9 mouse cellular contexts compared by ENCODE assay signal in genomic region chr7:79728219-79728618, GRCm38 (mm10). TPM values are rescaled to one million over a fixed set of nuclear protein-coding genes. Genes with fewer than 3 reads are reported as not detected.
DNase-seq lines count a peak whose midpoint lies in the region; ATAC-seq and TF ChIP-seq lines count a peak whose summit lies in the region.
"Had no signal": no experiment of that assay in that cellular context is flagged by ENCODE, and none has a peak within 500 bp of the region (broad histone marks: within the 10 kb centered on the region; RNA-seq: fewer than 3 reads in every experiment).

No protein-coding gene starts in this region.

- no peak for TF ChIP-seq EP300 in heart, postnatal 0 days (IDR thresholded peaks at IDR 0.05; ENCODE audit: low read depth)
- no peak for TF ChIP-seq EP300 in lung, postnatal 0 days (IDR thresholded peaks at IDR 0.05)

- H3K36me3 ChIP-seq in heart, embryonic 12.5 days = no peaks in the 10 kb centered on the region
- no peaks in the 10 kb centered on the region for H3K36me3 ChIP-seq in embryonic facial prominence, embryonic 10.5 days (replicated peaks)
- H3K36me3 ChIP-seq in heart, postnatal 0 days (replicated peaks; ENCODE audit: control insufficient read depth, insufficient read depth, low read length) = no peaks in the 10 kb centered on the region
- H3K36me3 ChIP-seq in lung, postnatal 0 days (ENCODE audit: insufficient read depth, low read length) = no peaks in the 10 kb centered on the region

- H3K4me1 ChIP-seq in heart, embryonic 12.5 days (replicated peaks) = no peaks in the 10 kb centered on the region
- 0 out of 2 replicates have a peak, but pooled peaks cover 7% of the 10 kb centered on the region for H3K4me1 ChIP-seq in embryonic facial prominence, embryonic 10.5 days
- H3K4me1 ChIP-seq in heart, postnatal 0 days (ENCODE audit: control insufficient read depth, insufficient read depth) = no peaks in the 10 kb centered on the region
- no peaks in the 10 kb centered on the region for H3K4me1 ChIP-seq in lung, postnatal 0 days (ENCODE audit: insufficient read depth, low read depth, low read length)

- no peaks in the 10 kb centered on the region for H3K9me3 ChIP-seq in heart, embryonic 12.5 days (replicated peaks)
- no peaks in the 10 kb centered on the region for H3K9me3 ChIP-seq in embryonic facial prominence, embryonic 10.5 days
- no peaks in the 10 kb centered on the region for H3K9me3 ChIP-seq in heart, postnatal 0 days (replicated peaks; ENCODE audit: control insufficient read depth, low read length)
- H3K9me3 ChIP-seq in lung, postnatal 0 days (ENCODE audit: low read length) = no peaks in the 10 kb centered on the region

- 26% methylated on average over 6 of the region's 6 CpGs for WGBS in heart, embryonic 12.5 days
- 25% methylated on average over 6 of the region's 6 CpGs for WGBS in embryonic facial prominence, embryonic 10.5 days
- 23% methylated on average over 6 of the region's 6 CpGs for WGBS in heart, postnatal 0 days
- 21% methylated on average over 6 of the region's 6 CpGs for WGBS in lung, postnatal 0 days

- peak; percentile 94 for DNase-seq in heart, adult 11 months
- peak; percentile 87 for DNase-seq in R1 (ENCODE audit: low read depth, low spot score)
- DNase-seq in embryonic facial prominence, embryonic 10.5 days (ENCODE audit: low spot score) = peak; percentile 77
- DNase-seq in heart, postnatal 0 days (ENCODE audit: low spot score) = peak; percentile 43
- DNase-seq in kidney, postnatal 36 days = peak; percentile 63 to 83
- DNase-seq in lung, postnatal 0 days (ENCODE audit: low spot score) = peak; percentile 50
- DNase-seq in spleen, adult 12 weeks (ENCODE audit: low spot score) = peak; percentile 30

- no peak overlapping the region for H3K4me2 ChIP-seq in heart, embryonic 12.5 days
- H3K4me2 ChIP-seq in heart, postnatal 0 days (ENCODE audit: low read depth, low read length) = no peak overlapping the region
- no peak overlapping the region for H3K4me2 ChIP-seq in lung, postnatal 0 days (replicated peaks; ENCODE audit: low read depth, low read length)

- peaks cover 45% of the 10 kb centered on the region for H3K27me3 ChIP-seq in heart, embryonic 12.5 days (replicated peaks)
- peaks cover 57% of the 10 kb centered on the region for H3K27me3 ChIP-seq in embryonic facial prominence, embryonic 10.5 days (replicated peaks; ENCODE audit: low read depth, poor library complexity, severe bottlenecking)
- H3K27me3 ChIP-seq in heart, postnatal 0 days (ENCODE audit: control insufficient read depth, insufficient read depth, low read length) = peaks cover 9% of the 10 kb centered on the region; the same call in 1 of the 2 replicates
- no peaks in the 10 kb centered on the region; the same call in 1 of the 2 replicates for H3K27me3 ChIP-seq in lung, postnatal 0 days (replicated peaks; ENCODE audit: insufficient read depth, low read length)

- no peak overlapping the region for H3K9ac ChIP-seq in heart, embryonic 12.5 days
- H3K9ac ChIP-seq in heart, postnatal 0 days (replicated peaks; ENCODE audit: low read depth, low read length) = no peak overlapping the region
- H3K9ac ChIP-seq in lung, postnatal 0 days (replicated peaks; ENCODE audit: low read depth) = no peak overlapping the region

- no peak overlapping the region for H3K27ac ChIP-seq in heart, embryonic 12.5 days (ENCODE audit: poor library complexity, severe bottlenecking)
- no peak overlapping the region for H3K27ac ChIP-seq in embryonic facial prominence, embryonic 10.5 days (replicated peaks)
- H3K27ac ChIP-seq in heart, postnatal 0 days (ENCODE audit: low read depth) = no peak overlapping the region
- no peak overlapping the region for H3K27ac ChIP-seq in lung, postnatal 0 days (ENCODE audit: low read length)
- H3K27ac ChIP-seq: macrophage had no signal

- peak; percentile 81 for TF ChIP-seq CTCF in heart, postnatal 0 days (IDR thresholded peaks at IDR 0.05; ENCODE audit: low read depth)
- TF ChIP-seq CTCF in lung, postnatal 0 days (IDR thresholded peaks at IDR 0.05) = peak; percentile 91

- no peak for ATAC-seq in heart, embryonic 12.5 days (ENCODE audit: insufficient number of reproducible peaks, low FRiP score)
- peak; percentile 28; the same call in 1 of the 2 replicates for ATAC-seq in heart, postnatal 0 days (ENCODE audit: insufficient read depth, low read depth)
- ATAC-seq in lung, postnatal 0 days = peak; percentile 55

- no peak overlapping the region for H3K4me3 ChIP-seq in heart, embryonic 12.5 days
- no peak overlapping the region for H3K4me3 ChIP-seq in embryonic facial prominence, embryonic 10.5 days
- no peak overlapping the region for H3K4me3 ChIP-seq in heart, postnatal 0 days (ENCODE audit: low read depth, low read length)
- no peak overlapping the region for H3K4me3 ChIP-seq in lung, postnatal 0 days (ENCODE audit: low read depth, low read length)

RNA-seq across cellular contexts. Expression of gene Plin1, which starts 4.5 kb away (rescaled TPM):
- polyA plus RNA-seq in heart, embryonic 12.5 days (2016; fragmentation: Nextera tagmentation; extraction: Ambion mirVana) = not detected in 2 replicates
- 0.10 TPM in 1 of 2 replicates, not detected in the other for polyA plus RNA-seq in embryonic facial prominence, embryonic 10.5 days (2016; fragmentation: Nextera tagmentation; extraction: Ambion mirVana)
- total RNA-seq in heart, postnatal 0 days (2014; rRNA removed; ENCODE audit: low replicate concordance) = not detected in 2 replicates
- polyA plus RNA-seq in heart, postnatal 0 days (2015; fragmentation: Nextera tagmentation; extraction: Ambion mirVana) = 0.11 and 0.41 TPM in 2 replicates
- 0.45 and 0.60 TPM in 2 replicates for polyA plus RNA-seq in lung, postnatal 0 days (2015; fragmentation: Nextera tagmentation; extraction: Ambion mirVana)
- polyA plus RNA-seq: macrophage had no signal

RNA-seq across cellular contexts. Expression of gene Kif7, which starts 12.7 kb away (rescaled TPM):
- polyA plus RNA-seq in heart, embryonic 12.5 days (2016; fragmentation: Nextera tagmentation; extraction: Ambion mirVana) = 4.0 and 4.1 TPM in 2 replicates
- 7.4 and 7.7 TPM in 2 replicates for polyA plus RNA-seq in embryonic facial prominence, embryonic 10.5 days (2016; fragmentation: Nextera tagmentation; extraction: Ambion mirVana)
- total RNA-seq in heart, postnatal 0 days (2014; rRNA removed; ENCODE audit: low replicate concordance) = 1.7 and 2.0 TPM in 2 replicates
- 0.92 and 0.93 TPM in 2 replicates for polyA plus RNA-seq in heart, postnatal 0 days (2015; fragmentation: Nextera tagmentation; extraction: Ambion mirVana)
- 1.6 and 1.7 TPM in 2 replicates for polyA plus RNA-seq in lung, postnatal 0 days (2015; fragmentation: Nextera tagmentation; extraction: Ambion mirVana)

RNA-seq across cellular contexts. Expression of gene Pex11a, which starts 14.7 kb away (rescaled TPM):
- 7.5 and 7.7 TPM in 2 replicates for polyA plus RNA-seq in heart, embryonic 12.5 days (2016; fragmentation: Nextera tagmentation; extraction: Ambion mirVana)
- polyA plus RNA-seq in embryonic facial prominence, embryonic 10.5 days (2016; fragmentation: Nextera tagmentation; extraction: Ambion mirVana) = 7.2 and 8.4 TPM in 2 replicates
- 0.04 and 3.4 TPM in 2 replicates for total RNA-seq in heart, postnatal 0 days (2014; rRNA removed; ENCODE audit: low replicate concordance)
- polyA plus RNA-seq in heart, postnatal 0 days (2015; fragmentation: Nextera tagmentation; extraction: Ambion mirVana) = 9.4 and 11.6 TPM in 2 replicates
- 17.8 and 23.9 TPM in 2 replicates for polyA plus RNA-seq in lung, postnatal 0 days (2015; fragmentation: Nextera tagmentation; extraction: Ambion mirVana)

RNA-seq across cellular contexts. Expression of gene Wdr93, which starts 14.7 kb away (rescaled TPM):
- polyA plus RNA-seq in heart, embryonic 12.5 days (2016; fragmentation: Nextera tagmentation; extraction: Ambion mirVana) = 4.4 and 4.9 TPM in 2 replicates
- polyA plus RNA-seq in embryonic facial prominence, embryonic 10.5 days (2016; fragmentation: Nextera tagmentation; extraction: Ambion mirVana) = 0.38 and 0.45 TPM in 2 replicates
- total RNA-seq in heart, postnatal 0 days (2014; rRNA removed; ENCODE audit: low replicate concordance) = not detected in 2 replicates
- 0.05 TPM in 1 of 2 replicates, not detected in the other for polyA plus RNA-seq in heart, postnatal 0 days (2015; fragmentation: Nextera tagmentation; extraction: Ambion mirVana)
- polyA plus RNA-seq in lung, postnatal 0 days (2015; fragmentation: Nextera tagmentation; extraction: Ambion mirVana) = 1.6 and 2.0 TPM in 2 replicates

Comparison
In these comparisons a context has a peak if more than half of its experiments do, and no peak if none do; other contexts are left out.
1. DNase-seq: peak in every context shown above with its lines; median percentile 94 in heart, adult 11 months; 87 in R1; 77 in embryonic facial prominence, embryonic 10.5 days; 73 in kidney, postnatal 36 days; 50 in lung, postnatal 0 days; 43 in heart, postnatal 0 days; 30 in spleen, adult 12 weeks.